Mouse (Mus musculus) hindbrain, postnatal 0 days (tissue): ENCODE data around the gene Csrp3. TPM values are rescaled to one million over a fixed set of nuclear protein-coding genes. Genes with fewer than 3 reads are reported as not detected.

ENCODE experiments used
- ATAC-seq: fragments of 200-750 bp; cut with Nextera tagmentation; 2 replicates; pipeline ENCODE4 v1.8.0; 2017; ENCODE audit warnings: mild to moderate bottlenecking, moderate TSS enrichment, moderate library complexity
- DNase-seq: peaks from one replicate; pipeline ENCODE4 v3.0.0-alpha.2; 2015; ENCODE audit warnings: low spot score
- H3K27ac ChIP-seq: fragments of 300-500 bp; sonication (generic); 2 replicates; pipeline ENCODE4 v1.5.1; 2014; ENCODE audit warnings: mild to moderate bottlenecking
- H3K27me3 ChIP-seq: fragments of 300-500 bp; sonication (generic); 2 replicates; pipeline ENCODE4 v1.6.1; 2014; ENCODE audit warnings: low read length, mixed read lengths; ENCODE audit not compliant: insufficient read depth
- H3K36me3 ChIP-seq: fragments of 300-500 bp; sonication (generic); 2 replicates; pipeline ENCODE4 v1.6.1; 2014; ENCODE audit warnings: low read length, mixed read lengths; ENCODE audit not compliant: insufficient read depth
- H3K4me1 ChIP-seq: fragments of 300-500 bp; sonication (generic); 2 replicates; pipeline ENCODE4 v1.6.1; 2014; ENCODE audit warnings: antibody characterized with exemption, low read length, mixed read lengths; ENCODE audit not compliant: insufficient read depth
- H3K4me2 ChIP-seq: fragments of 300-500 bp; sonication (generic); 2 replicates; pipeline ENCODE4 v1.6.1; 2014; ENCODE audit warnings: low read depth, mild to moderate bottlenecking, low read length, moderate library complexity, mixed read lengths
- H3K4me3 ChIP-seq: fragments of 300-500 bp; sonication (generic); 2 replicates; pipeline ENCODE4 v1.5.1; 2014; ENCODE audit warnings: low read length
- H3K9ac ChIP-seq: fragments of 300-500 bp; sonication (generic); replicated peaks from 2 replicates; pipeline ENCODE4 v1.6.1; 2014; ENCODE audit warnings: mild to moderate bottlenecking, low read length, moderate library complexity, mixed read lengths
- H3K9me3 ChIP-seq: fragments of 300-500 bp; sonication (generic); 2 replicates; pipeline ENCODE4 v1.6.1; 2016; ENCODE audit warnings: low read length, mixed read lengths
- CTCF ChIP-seq: IDR thresholded peaks from 2 replicates; pipeline ENCODE4 v1.5.1; 2016; ENCODE audit warnings: antibody characterized with exemption, control low read depth, low read depth
- WGBS: fragments of 180-500 bp; shearing (Covaris S2); extraction: QIAGEN DNeasy Blood & Tissue Kit; methylation state at CpG from one replicate; pipeline ENCODE4 v1.1.7; 2014; 5-methylcytosine and 5-hydroxymethylcytosine counted together
- polyA plus RNA-seq: library from polyadenylated mRNA; unstranded; fragments of >200 nt; fragmentation: Nextera tagmentation; extraction: Ambion mirVana; gene quantifications from 2 replicates; pipeline ENCODE4 v1.2.1, GENCODE M21; 2015
- total RNA-seq: library from RNA; depleted of rRNA; stranded (reverse); fragments of >200 nt; gene quantifications from 2 replicates; pipeline ENCODE4 v1.2.3, GENCODE M21; 2014

Gene Csrp3
- total and polyA plus RNA-seq, 2 experiments from 2014 or later: not detected

DNA sequence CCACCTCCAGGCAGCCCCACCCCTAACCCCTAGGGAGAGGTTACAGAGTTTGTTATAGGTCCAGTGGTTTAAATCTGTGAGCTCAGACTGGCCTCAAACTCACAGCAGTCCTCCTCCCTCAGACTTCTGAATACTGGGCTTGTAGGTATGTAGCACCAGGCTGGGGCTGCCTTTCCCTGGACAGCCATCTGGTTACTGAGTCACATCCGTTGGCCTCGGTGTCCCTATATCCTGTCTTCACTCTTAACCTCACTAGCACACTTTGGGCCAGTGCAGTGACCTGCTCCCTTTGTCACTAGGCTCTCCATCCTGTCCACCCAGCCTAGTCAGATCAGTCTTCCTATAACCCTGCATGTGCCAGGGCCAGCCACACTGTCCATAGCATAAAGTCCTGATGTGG is 40.9 kb upstream of the Csrp3 start:
- 74% methylated on average over 2 of the region's 2 CpGs for WGBS
- TF ChIP-seq CTCF: no peak
- no peaks in the 10 kb centered on the region; the same call in 1 of the 2 replicates for H3K27me3 ChIP-seq
- no peak overlapping the region for H3K27ac ChIP-seq
- ATAC-seq (no peak), DNase-seq (no peak)
- H3K9me3 ChIP-seq: no peaks in the 10 kb centered on the region
- H3K36me3 ChIP-seq: no peaks in the 10 kb centered on the region
- H3K4me2 ChIP-seq: no peak overlapping the region
- H3K9ac ChIP-seq: no peak overlapping the region
- H3K4me3 ChIP-seq: no peak overlapping the region
- no peaks in the 10 kb centered on the region for H3K4me1 ChIP-seq

DNA sequence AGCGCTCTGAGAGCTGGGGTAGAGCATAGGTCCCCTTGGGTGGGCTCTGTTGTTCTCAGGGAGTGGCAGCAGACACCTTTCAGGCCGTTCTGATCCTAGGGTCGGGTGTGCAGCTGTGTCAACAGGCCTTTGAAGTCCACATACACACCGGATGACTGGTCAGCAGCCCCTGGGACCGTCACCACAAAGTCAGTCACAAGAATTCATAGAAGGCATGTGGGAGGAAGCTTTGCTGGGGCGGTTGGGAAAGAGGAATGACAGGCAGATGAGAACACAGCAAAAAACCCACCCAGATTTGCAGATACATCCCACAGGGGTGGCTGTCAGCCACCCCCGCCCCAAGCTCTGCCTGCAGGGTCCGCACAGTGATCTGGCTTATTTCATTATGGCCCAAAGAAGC is 40.1 kb upstream of the Csrp3 start:
- 53% methylated on average over 8 of the region's 8 CpGs for WGBS
- Histone ChIP-seq H3K4me3 (no peak overlapping the region), H3K9ac (no peak overlapping the region), H3K4me1 (no peaks in the 10 kb centered on the region), H3K9me3 (no peaks in the 10 kb centered on the region), H3K27me3 (no peaks in the 10 kb centered on the region; the same call in 1 of the 2 replicates), H3K36me3 (no peaks in the 10 kb centered on the region), H3K4me2 (no peak overlapping the region), H3K27ac (no peak overlapping the region)
- TF ChIP-seq CTCF: no peak
- no peak for ATAC-seq
- no peak for DNase-seq

DNA sequence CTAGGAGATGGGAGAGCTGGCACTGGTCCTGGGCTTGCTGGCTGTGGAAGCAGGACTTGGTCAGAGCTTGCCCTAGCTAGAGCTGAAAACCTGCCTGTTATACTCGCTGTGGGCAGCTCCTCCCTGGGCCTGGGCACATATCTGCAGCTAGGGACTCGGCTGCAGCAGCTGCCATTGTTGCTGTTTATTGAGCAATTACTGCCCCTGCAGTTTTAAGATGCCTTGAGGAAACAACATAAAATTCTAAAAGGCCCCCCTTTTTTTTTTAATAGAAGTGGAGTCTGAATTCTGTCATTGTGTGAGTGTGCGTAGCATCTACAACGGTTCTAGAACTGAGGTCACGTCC is 36.4 kb upstream of the Csrp3 start:
- no peak overlapping the region for H3K4me2 ChIP-seq
- WGBS: 72% methylated on average over 5 of the region's 5 CpGs
- H3K27ac ChIP-seq: no peak overlapping the region
- no peak overlapping the region for H3K4me3 ChIP-seq
- no peaks in the 10 kb centered on the region for H3K36me3 ChIP-seq
- no peak for TF ChIP-seq CTCF
- no peaks in the 10 kb centered on the region; the same call in 1 of the 2 replicates for H3K4me1 ChIP-seq
- no peaks in the 10 kb centered on the region for H3K9me3 ChIP-seq
- ATAC-seq (no peak), DNase-seq (no peak)
- no peak overlapping the region for H3K9ac ChIP-seq
- H3K27me3 ChIP-seq: peaks cover 6% of the 10 kb centered on the region

DNA sequence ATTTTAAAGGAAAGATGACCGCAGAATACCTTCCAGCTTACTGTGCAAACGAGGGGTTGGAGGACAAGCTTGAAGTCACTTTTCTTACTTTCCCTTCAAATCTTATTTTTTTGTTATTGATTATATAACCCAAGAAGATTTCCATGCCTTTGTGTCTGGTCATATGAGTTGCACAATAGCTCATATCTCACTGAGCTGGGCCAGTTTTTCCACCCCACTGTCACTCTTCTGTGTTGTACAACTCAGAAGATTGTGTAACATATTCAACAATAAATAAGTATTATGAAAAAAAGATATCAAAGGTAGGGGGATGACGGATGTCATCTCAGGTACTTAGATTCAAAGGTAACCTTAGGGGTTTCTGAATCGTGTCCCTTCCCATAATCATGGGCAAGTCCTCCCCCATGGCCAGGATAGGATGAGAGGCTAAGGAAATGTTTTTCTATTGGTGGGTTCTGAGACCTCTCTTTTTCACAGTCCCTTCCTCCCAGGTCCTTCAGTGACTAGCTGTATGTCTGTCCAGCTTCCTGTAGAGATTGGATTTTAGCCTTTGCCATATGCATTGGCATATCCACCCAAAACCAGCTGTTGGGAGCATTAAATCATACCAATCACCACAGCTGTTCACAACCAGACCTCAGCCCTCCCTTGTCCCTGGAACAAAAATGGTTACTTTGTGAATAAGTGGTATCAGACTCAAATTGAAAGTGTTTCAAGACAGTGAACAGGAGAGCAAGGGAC is 35.9 kb upstream of the Csrp3 start:
- Histone ChIP-seq H3K27me3 (peaks cover 6% of the 10 kb centered on the region), H3K9ac (no peak overlapping the region), H3K4me1 (no peaks in the 10 kb centered on the region; the same call in 1 of the 2 replicates), H3K4me2 (no peak overlapping the region), H3K27ac (no peak overlapping the region), H3K9me3 (no peaks in the 10 kb centered on the region), H3K4me3 (no peak overlapping the region), H3K36me3 (no peaks in the 10 kb centered on the region)
- WGBS: 86% methylated on average over 4 of the region's 4 CpGs
- ATAC-seq: no peak
- no peak for DNase-seq
- TF ChIP-seq CTCF: no peak

DNA sequence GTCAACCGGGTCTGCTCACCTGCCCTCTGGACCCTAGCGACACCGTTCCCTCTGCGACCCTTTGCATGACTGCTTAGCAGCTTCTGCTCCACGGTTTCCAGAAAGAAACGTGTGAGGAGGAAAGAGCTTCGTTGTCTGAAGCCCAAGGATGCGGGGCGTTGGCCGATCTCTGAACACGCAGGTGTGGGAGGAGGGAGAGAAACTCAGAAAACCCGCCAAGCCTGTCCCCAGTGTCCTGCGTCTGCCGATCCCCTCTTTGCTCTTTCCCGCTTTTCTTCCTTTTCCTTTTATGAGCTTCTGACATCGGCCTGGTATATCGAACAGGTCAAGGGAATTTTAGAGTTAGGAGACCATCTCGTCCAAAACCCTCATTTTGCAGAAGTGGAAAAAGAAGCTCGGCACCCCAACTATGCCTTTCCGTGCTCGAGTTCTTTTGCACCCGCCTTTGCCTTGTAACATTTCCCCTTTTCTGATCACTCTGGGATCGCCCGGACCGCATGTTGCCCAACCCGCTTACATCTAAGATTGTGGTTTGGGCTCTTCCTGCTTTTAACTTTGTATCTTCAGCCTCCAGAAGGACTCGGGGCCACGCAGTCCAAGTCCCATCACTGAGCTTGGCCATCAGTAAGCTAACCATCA is 34.3 kb upstream of the Csrp3 start:
- ATAC-seq (no peak), DNase-seq (no peak)
- Histone ChIP-seq H3K9ac (peak overlapping the region; percentile 25; the same call in 1 of the 2 replicates), H3K4me1 (no peaks in the 10 kb centered on the region; the same call in 1 of the 2 replicates), H3K4me2 (peak overlapping the region; percentile 100), H3K27me3 (peaks cover 6% of the 10 kb centered on the region), H3K4me3 (peak overlapping the region; percentile 76), H3K36me3 (no peaks in the 10 kb centered on the region), H3K9me3 (no peaks in the 10 kb centered on the region), H3K27ac (no peak overlapping the region)
- TF ChIP-seq CTCF: no peak
- WGBS: 2% methylated on average over 28 of the region's 28 CpGs

DNA sequence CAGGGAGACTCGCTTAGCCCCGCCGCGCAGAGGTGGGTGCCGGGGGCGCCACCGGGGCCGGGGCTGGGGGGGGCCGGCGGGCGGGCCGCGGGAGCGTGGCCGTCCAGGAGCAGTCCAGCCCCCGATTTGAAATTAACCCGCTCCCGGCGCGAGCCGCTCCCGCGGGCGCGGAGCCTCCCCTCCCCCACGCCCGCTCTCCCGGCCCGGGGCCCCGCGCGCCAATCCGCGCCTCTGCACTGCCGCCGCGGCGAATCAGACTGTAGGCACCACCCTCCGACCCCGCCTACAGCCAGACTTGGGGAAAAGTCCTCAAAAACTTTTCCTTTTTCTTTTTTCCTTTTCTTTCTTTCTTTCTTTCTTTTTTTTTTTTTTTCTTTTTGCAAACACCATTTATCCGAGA is 33.7 kb upstream of the Csrp3 start, which contains the start of gene E2f8:
E2f8 (minus strand) TSS at position 111 of the 400 bp plus-strand sequence.
- 1% methylated on average over 23 of the region's 41 CpGs for WGBS
- H3K9me3 ChIP-seq: no peaks in the 10 kb centered on the region
- peaks cover 6% of the 10 kb centered on the region for H3K27me3 ChIP-seq
- H3K9ac ChIP-seq: peak within 1 kb of the TSS; percentile 40
- ATAC-seq: peak; percentile 55
- DNase-seq: peak; percentile 79
- no peaks in the 10 kb centered on the region; the same call in 1 of the 2 replicates for H3K4me1 ChIP-seq
- H3K4me2 ChIP-seq: peak within 1 kb of the TSS; percentile 100
- no peak for TF ChIP-seq CTCF
- H3K4me3 ChIP-seq: peak within 1 kb of the TSS; percentile 76
- no peaks in the 10 kb centered on the region for H3K36me3 ChIP-seq
- H3K27ac ChIP-seq: no peak within 1 kb of the TSS
